Mouse (Mus musculus): ENCODE results near the gene Idh3a.
"Not testable (repeated sequence)": the region's sequence is repeated elsewhere in the genome, so short reads cannot be mapped to it uniquely, and the experiment has no call there.

The Idh3a gene

GRCm38 (mm10) chr9:54587863-54588262 is 1.7 kb downstream of the Idh3a start:
- no peak for DNase-seq (ENCODE audit: low spot score in 2 of 2)

- not testable (repeated sequence) for DNase-seq (ENCODE audit: low spot score in 2 of 2)
These were observed 7.5 kb downstream of the Idh3a start for GRCm38 (mm10) chr9:54593652-54594051.

GRCm38 (mm10) chr9:54596752-54597465 is 10.8 kb downstream of the Idh3a start:
- no peak for DNase-seq (ENCODE audit: low spot score in 2 of 2)

DNA sequence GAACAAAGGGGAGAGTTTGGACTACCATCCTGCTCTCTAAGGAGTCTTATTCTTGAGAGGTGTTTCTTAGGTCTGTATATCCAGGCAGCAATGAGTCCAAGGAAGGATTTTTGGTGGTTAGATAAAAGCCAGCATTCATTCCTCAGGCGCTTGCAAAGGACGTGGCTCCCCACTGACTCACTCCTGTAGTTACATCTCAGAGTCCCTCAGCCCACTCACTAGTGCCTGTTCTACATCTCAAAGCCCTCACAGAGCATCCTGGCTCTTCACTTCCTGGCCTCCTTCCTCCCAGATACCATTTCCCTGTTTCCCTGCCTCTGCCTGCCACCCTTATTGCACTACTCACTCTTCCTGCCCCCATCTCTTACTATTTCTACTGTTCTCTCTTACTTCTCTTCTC is 16.3 kb downstream of the Idh3a start:
- DNase-seq (ENCODE audit: low spot score in 2 of 2): no peak

DNA sequence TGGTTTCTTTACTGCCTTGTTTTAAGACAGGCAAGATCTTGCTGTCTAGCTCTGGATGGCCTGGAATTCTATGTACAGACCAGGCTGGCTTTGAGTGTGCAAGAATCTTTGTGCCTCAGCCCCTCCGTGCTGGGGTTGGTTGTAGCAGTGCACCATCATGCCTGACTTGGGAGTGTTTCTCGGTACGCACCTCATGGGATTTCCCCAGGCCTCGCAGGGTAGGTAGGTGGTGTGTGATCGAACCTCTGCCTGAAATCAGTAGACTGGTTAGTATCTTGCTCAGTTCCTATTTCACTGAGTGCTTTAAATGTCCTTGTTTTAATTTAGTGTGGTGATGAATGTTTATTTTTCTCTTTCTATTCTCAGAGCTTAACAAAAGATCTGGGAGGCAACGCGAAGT is 16.8 kb downstream of the Idh3a start:
- DNase-seq (ENCODE audit: low spot score in 2 of 2): no peak

DNA sequence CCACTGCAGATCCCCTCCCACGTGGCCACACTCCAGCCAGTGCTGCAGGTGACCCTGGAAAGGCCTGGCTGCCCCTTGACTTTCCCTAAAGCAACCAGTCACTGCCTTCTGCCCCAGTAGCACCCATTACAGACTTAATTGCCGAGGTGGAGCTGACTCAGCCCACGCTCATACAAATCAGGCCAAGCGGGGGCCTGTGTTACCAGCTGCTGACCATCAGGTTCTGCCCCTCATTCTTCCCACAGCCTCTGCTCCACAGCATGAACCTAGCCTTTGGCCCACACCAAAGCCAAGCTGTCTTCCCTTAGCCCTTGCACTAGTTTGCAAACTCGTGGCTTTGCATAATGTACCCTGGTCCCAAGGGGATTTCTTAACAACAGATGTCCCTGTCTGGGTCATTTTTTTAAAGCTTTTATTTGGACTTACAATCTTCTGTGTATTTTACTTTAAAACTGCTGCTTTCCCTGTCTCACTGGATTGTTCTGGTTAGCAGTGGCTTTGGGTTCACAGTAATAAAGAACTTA is 18.1 kb downstream of the Idh3a start:
- no peak for DNase-seq (ENCODE audit: low spot score in 2 of 2)

DNA sequence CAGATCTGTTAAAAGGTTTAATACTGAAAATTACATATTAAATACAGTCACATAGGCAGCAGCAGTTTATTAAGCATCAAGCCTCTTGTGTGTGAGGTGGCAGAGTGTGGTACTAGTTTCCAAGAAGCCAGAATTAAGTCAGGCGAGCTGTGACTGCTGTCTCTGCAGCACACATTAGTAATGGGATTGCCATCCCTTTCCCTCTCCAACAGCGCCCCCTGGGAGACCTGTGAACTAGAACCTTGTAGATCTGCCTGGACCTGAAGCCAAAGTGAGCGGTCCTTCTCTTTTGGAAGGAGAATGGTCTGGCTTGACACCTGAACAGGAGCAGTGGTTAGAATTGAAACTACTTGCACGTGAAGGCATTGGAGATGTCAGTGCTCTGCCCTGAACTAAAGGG is 18.8 kb downstream of the Idh3a start:
- peak; percentile 53 to 80 for DNase-seq (ENCODE audit: low spot score in 2 of 2)

DNA sequence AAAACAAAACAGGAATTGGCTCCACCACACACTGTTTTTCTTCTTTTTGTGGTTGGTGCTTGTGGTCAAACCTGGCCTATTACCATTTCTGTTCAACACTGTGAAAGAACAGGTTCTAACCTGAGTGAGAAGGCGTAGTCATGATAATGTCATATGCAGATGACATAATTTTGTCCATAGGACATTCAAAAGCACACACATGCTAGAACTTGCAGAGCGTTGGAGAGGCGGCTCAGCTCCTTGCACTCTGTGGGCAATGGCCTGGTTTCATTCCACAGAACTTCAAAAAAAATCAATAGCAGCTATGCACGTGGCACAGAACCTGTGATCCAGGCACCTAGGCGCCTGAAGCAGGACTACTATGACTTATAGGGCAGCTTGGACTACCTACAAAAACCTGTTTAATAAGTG is 26.7 kb downstream of the Idh3a start:
- no peak for DNase-seq (ENCODE audit: low spot score in 2 of 2)

GRCm38 (mm10) chr9:54614182-54614850 is 28.2 kb downstream of the Idh3a start:
- DNase-seq (ENCODE audit: low spot score in 2 of 2): no peak

DNA sequence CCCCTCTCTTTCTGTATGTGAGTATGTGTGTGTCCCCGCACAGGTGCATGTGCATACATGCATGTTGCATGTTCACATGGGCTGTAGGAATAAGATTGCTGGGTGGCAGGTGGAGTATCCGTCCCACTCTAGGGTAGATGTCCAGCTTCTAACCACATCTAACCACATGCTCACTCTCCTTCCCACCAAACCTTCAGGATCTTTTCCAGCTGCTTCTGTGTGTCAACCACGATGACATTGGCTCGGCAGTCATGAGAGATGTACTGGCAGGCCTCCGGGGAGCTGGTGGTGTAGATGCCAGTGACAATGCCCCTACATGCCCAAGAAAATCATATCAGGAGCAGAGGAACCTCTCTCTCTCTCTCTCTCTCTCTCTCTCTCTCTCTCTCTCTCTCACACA is 41.1 kb downstream of the Idh3a start:
- DNase-seq (ENCODE audit: low spot score in 2 of 2): no peak

DNA sequence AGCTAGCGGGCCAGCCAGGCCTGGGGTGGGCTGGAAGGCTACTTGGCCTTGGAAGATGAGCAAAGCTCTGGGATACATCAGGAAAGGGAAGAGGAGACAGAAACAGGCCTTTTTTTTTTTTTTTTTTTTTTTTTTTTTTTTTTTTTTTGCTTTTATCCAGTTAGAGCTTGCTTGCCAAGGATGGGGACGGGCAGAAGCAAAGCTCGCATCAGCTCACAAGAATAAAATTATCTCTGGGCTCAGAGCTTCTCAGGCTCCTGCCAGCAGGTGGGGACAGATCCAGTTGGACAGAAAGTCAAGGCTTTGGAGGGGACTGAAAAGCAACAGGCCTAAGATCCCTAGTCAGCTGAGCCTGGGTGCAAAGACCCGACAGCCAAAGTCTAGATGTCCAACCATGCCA is 42.6 kb downstream of the Idh3a start:
- no peak for DNase-seq (ENCODE audit: low spot score in 2 of 2)

GRCm38 (mm10) chr9:54629613-54630261 is 43.6 kb downstream of the Idh3a start:
- DNase-seq (ENCODE audit: low spot score in 2 of 2): no peak

GRCm38 (mm10) chr9:54630905-54631304 is 44.8 kb downstream of the Idh3a start:
- no peak for DNase-seq (ENCODE audit: low spot score in 2 of 2)

- DNase-seq (ENCODE audit: low spot score in 2 of 2): no peak
These were observed 47.3 kb downstream of the Idh3a start for GRCm38 (mm10) chr9:54633401-54633800.

GRCm38 (mm10) chr9:54637510-54638314 is 51.6 kb downstream of the Idh3a start:
- DNase-seq (ENCODE audit: low spot score in 2 of 2): no peak

DNA sequence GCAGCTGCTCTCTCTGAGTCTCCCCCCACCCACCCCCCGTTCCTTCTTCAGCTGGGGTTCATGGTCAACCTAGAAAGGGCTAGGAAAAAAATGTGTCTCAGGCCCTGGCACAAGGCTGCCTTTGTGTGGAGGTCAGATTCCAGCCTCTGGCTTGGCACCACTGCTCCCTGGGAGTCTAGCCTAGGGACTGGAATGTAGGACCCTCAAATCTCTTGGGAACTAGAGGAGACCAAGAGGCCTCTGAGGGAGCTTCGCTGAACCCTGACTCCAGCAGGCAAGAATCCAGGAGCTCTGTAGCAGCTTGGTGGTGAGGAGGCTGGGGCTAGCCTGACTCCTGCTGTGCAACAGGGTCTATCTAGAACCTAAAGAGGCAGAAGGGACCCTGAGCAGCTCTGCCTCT is 53.1 kb downstream of the Idh3a start:
- DNase-seq (ENCODE audit: low spot score in 2 of 2): no peak

GRCm38 (mm10) chr9:54641548-54641947 is 55.4 kb downstream of the Idh3a start:
- DNase-seq (ENCODE audit: low spot score in 2 of 2): no peak

DNA sequence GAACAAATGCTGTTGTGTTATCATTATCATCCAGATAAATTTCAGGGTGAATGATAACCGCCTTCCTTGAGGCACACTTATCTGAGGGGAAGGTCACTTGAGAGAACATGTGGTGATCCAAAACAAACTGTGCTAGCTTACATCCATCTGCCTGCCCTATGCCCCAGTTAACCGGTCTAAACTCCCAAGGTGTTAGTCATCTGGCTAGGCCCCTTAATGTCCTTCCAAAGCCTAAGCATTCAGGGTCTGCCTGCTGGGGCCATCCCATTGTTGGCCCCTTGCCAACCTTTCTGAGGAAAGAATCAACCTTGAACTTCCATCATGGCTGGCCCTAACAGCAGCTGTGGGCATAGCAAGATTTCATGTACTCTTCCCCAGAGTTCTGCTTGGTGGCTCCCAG is 56.0 kb downstream of the Idh3a start:
- no peak for DNase-seq (ENCODE audit: low spot score in 2 of 2)

DNA sequence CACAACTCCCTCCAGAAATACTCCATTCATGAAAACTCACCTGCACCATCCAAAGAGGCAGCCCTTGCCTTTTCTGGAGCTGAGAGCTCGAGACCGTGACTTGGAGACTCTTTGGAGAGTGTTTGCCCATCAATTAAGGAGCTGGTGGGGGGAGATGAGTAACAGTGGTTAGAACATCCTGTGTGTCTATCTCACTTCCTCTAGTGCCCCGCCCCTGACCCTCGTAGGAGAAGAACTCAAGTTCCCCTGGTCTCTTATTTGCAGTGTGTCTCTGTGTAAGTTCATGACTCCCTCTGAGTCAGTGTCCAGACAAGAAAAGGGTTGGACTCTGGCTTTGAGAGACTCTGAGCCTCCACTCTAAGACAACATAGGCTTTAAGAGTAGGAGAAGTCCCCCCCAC is 56.4 kb downstream of the Idh3a start:
- DNase-seq (ENCODE audit: low spot score in 2 of 2): no peak

GRCm38 (mm10) chr9:54643179-54643578 is 57.0 kb downstream of the Idh3a start:
- no peak for DNase-seq (ENCODE audit: low spot score in 2 of 2)

- DNase-seq (ENCODE audit: low spot score in 2 of 2): no peak
These were observed 59.4 kb downstream of the Idh3a start for GRCm38 (mm10) chr9:54645530-54645929.

DNA sequence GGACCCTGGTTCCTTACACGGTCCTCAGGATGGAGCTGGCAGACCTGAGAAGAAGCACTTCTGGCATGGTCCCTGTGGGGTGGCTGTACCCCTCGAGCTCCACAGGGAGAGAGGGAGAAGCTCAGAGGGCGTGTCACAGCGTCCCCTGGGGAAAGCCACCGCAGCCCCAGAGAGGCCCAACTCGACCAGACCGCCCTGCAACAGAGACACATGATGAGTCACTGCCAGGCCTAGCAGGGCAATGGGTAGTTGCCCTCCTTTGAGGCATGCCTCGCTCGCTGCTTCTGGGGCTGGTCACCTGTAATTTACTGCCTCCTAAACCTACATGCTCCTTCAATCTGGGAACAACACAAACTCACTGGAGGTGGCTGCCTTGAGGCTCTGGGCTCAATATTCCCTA is 60.1 kb downstream of the Idh3a start:
- no peak for DNase-seq (ENCODE audit: low spot score in 2 of 2)

Measured in spleen, postnatal 4 days (tissue).